Mouse (Mus musculus) spleen, embryonic (tissue): ENCODE measurements around the gene Dtwd1.
"Not testable (repeated sequence)": the region's sequence is repeated elsewhere in the genome, so short reads cannot be mapped to it uniquely, and the experiment has no call there.

Experiments
- CTCF ChIA-PET: fragments of 350-600 bp; sonication (Branson Sonifier 250); formaldehyde crosslinking; loops from one replicate; lab custom pipeline; 2022; lab: Charles Lee

The Dtwd1 gene

DNA sequence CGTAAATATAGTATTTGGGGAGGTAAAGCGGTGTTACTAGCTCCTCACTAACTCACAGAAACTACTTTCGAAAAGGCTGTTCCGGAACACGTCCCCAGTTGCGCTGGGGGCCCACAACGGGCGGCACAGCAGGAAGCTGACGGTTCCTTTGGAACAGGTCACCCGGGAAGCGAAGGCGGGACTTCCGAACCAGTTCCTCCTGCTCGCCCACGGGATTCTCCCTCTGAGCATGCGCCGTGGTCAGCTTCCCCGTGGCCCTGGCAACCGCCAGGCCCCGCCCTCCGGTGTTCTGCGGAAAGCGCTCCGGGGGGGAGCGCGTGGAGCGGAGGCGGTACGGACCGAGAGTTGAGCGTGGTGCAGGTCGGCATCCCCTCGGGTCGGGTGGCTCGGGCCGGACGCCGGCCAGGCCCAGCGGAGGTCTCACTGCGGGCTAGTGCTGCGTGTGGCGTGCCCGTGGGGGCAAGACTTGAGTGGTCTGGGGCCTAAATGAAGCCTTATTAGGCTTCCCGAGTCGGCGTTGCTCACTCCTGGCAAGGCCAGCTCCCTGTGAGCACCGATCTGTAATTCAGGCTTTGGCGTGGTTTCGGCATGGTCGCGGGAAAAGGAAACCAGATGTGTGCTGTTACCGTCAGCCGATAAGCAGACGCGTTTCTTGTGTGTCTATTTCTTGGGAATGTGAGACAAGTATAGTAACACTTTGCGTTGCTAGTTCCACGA lies at the start of gene Dtwd1, which contains the start of gene Fam227b:
Gene Dtwd1 (plus strand): TSS at position 287 of the 717 bp plus-strand sequence.
Gene Fam227b (minus strand): TSS at position 150 of the 717 bp plus-strand sequence.
- CTCF ChIA-PET, result no interaction called here

DNA sequence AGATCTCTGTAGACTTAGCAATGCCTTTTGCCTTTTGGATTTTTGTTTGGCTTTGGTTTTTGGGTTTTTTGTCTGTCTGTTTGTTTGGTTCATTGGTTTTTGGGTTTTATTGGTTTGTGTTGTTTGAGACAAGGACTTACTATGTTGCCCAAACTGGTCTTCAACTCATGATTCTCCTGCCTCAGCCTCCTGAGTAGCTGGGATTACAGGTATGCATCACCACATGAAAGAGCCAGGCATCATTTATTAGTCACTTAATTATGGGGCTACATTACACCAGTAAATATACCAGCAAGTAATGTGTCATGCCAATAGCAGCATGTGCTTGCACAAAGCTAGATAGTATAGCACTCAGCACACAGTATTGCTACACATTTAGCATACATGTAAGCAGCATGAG lies 4.2 kb upstream of the Dtwd1 start:
- CTCF ChIA-PET, result no interaction called here

DNA sequence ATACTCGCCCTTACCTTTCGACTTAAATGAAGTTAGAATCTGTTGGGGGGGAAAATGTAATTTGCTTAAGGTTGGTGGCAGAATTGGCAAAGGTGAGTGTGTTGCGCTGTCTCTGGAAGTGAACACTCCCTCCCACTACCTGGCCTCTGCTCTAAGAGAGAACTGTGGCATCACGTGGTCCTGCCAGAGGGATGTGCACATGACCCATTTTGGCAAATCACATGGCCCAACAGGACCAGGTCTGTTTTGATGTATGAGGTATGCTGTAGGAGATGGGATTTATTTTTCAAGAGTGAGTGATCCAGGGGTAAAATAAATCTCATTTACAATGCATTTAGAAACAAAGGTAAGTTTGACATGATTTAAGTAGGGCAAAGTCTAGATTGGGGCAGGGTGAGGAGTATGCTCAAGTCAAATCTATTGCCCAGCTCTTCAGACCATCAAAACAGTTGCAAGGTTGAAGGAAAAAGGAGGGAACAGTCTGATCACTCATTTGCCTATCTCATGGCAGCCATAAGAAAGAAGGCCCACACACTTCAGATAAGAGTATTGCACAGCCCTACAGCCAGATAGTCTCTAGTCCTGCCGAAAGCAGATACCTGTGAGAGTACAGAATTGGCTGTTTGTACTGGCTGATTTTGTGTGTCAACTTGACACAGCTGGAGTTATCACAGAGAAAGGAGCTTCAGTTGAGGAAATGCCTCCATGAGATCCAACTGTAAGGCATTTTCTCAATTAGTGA lies 13.5 kb downstream of the Dtwd1 start:
- CTCF ChIA-PET, result no interaction called here

DNA sequence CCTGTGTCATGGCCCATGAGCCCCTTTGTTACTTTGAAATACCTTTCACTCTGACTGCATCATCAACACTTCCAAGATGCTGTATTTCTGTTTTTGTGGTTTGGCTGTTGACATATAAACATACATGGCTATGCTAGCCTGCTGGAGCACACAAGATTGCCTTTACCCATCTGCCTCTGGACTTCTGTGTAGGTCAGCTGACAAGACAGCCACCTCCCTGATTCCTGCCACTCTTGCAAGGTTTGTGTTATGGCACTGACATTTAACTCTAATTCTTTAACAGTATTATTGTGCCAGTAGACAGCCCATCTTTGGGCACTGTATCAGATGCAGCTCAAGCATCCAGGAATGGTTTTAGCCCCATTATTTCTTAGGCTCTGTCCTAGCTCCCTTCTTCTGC lies 14.4 kb downstream of the Dtwd1 start:
- CTCF ChIA-PET, result no interaction called here

DNA sequence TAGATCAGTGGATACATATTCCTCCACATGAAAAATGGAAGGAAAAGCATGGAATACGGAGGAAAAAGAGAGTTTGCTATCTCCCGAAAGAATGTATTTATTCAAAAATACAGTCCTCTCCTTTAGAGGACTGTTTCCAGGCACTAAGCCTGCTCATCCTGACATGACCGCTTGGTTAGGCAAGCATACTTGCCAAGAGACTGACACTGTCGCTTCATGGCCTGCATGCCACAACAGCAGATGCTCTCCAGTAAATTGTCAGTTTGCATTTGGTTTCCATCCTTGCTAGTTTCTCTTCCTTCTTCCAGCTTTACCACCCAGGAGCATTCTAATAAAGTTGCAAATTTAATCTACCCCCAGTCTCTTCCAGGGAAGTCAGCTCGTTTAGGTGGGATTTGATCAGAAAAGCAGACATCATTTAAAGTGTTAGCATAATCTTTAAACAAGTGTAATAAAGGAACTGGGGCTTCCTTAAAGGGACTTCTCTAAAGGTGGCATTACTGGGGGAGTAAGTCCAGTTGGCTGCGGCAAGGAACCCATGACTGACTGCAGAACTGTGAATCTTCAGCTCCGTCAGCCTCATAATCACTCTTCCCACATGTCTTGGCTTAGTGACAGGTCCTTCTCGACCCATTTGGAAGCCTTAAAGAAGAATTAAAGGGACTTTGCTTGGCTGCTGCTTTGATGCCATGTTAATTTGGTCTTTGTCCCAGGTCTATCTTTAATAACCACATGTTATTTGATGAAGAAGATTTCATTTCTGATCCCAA lies 15.1 kb downstream of the Dtwd1 start:
- CTCF ChIA-PET, result no interaction called here

DNA sequence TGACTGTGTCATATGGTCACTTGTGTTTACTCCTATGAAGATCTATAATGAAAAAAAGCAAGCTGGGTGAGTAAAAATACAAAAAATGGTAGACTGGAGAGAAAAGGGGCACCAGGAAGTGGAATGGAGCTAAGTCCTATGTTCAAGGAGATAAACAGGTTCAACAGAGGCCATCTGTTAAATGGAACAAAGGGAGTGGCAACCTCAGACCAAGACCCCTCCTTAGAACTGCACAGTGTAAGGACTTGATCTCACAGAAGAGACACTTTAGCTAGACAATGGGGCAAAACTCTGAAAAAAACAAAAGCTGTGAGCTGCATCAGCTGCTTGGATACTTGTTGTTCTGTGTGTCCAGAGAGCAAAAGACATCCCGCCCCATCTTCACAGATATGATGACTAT lies 19.5 kb downstream of the Dtwd1 start:
- CTCF ChIA-PET, result no interaction called here

DNA sequence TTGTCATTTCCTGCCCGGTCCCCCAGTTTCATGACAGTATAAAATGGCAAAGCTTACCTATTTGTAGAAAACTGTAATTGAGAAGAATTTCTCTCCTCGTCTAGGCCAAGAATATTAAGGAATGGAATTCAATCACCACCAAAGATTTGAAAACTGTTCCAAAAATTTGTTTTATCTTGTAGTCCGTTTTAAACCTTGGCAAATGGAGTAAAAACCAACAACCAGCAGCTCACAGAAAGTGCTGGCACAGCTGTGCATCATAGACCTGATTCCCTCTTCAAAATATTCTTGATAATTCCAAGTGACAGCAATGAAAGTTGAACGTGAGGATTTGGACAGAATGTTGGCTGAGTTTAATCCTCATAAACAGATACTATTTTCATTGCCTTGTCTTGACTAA lies 39.4 kb downstream of the Dtwd1 start:
- CTCF ChIA-PET, result no interaction called here

DNA sequence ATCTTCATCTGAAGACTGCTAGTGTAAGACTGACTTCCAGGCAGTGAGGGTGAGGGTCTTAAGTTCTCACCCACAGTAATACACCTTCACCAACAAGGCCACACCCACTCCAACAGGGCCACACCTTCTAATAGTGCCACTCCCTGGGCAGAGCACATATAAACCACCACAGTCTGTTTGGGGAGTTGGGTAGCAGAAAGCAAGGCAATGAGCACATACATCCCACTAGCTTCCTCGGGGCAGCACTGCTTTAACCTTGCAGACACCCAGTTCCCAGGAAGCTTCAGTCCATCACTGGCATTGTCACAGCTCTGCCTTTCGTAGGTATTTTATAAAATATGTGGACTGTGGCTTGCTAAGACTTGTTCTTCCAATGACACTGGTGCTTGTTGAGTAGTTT lies 40.2 kb downstream of the Dtwd1 start:
- CTCF ChIA-PET, result no interaction called here

DNA sequence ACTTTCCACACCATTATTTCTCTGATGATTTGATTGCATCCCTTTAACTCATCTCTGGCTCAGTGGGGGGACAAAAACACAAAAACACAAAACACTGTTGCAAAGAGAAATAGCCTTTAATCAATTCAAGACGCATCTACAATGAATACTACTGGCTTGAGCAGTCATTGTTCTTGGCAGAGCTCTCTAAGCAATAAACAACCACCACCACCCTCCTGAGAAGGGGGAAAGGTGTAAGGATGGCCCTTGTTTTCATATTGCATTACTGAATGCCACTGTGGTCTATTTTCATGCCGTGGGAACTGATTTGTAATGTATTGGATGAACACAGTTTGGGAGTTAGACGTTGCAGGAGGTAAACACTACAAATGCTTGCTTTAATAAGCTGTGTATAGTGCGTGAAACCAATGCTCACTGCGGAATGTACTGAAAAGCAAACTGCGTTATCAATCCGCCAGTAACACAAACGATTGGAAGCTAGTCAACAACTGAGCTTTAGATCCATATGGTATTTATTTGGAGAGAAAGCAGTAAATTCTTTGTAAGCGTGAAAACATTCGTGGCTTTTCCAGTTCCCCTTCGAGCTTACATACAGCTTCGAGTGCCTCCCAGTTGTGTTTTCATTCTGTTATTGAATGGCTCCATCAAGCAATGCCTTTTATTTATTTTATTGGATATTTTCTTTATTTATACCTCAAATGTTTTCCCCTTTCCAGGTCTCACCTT lies 43.9 kb downstream of the Dtwd1 start:
- CTCF ChIA-PET, result no interaction called here

DNA sequence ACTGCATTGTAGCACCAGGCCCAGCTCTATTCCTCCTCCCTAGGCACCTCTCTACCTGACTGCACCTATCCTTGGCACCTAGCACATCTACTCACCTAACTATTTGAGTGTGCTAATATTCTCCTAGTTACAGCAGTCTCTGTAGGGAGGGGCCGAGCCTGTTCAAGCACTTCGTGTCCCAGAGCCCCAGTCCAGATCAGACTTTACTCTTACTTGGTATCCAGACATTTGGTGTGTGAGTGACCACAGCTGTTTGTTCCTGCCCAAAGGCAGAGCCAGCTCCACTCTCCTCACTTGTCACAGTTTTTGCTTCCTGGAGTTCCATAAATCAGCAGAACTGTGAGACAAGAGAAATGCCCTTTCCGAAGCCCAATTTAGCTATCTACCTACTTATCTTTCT lies 47.0 kb downstream of the Dtwd1 start:
- CTCF ChIA-PET, result no interaction called here

DNA sequence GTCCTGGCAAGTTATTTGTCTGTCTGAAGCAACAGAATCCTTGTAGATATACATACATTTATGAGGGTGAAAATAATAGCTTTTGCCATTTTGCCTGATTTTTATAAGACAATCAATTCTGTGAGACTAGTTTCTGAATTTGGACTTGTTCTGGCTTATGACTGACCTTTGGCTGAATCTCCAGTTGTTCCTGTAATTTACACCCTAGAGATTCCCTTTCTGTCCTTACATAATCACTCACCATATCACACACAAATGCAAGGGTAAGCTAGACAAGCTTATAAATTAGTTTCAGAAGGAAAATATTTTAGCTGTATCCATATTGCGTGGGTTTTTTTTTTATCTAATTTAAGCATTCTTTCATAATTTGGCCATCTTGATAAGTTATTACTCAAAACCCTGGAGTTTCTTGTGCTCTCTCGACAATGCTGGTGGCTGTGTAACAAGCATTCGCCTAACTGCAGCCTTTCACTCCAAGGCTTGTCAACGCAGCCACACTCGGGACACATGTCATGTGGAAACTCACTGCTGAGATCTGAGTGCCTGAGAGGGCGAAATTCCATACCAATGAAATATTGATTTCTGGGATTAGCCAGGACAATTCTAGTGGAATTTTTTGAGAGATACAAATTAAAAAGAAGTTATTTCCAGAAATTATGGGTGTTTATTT lies 59.2 kb downstream of the Dtwd1 start:
- CTCF ChIA-PET, result no interaction called here

DNA sequence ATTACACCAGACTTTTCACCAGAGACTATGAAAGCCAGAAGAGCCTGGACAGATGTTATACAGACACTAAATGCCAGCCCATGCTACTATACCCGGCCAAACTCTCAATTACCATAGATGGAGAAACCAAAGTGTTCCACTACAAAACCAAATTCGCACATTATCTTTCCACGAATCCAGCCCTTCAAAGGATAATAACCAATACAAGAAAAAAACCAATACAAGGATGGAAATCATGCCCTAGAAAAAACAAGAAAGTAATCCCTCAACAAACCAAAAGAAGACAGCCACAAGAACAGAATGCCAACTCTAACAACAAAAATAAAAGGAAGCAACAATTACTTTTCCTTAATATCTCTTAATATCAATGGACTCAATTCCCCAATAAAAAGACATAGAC lies 62.9 kb downstream of the Dtwd1 start, which contains the start of gene Gm17555:
Gene Gm17555 (plus strand): TSS at position 301 of the 400 bp plus-strand sequence.
- CTCF ChIA-PET, result not testable (repeated sequence)
